Mouse (Mus musculus): ENCODE data around the gene Nmbr. TPM values are rescaled to one million over a fixed set of nuclear protein-coding genes. Genes with fewer than 3 reads are reported as not detected.

Nmbr gene
- polyA plus RNA-seq (2014; fragmentation: Nextera tagmentation; extraction: Ambion mirVana): 0.25 and 0.46 TPM in 2 replicates

GRCm38 (mm10) chr10:14705072-14706066 lies at the start of gene Nmbr, which contains the start of gene Vta1:
TSS of gene Nmbr (plus strand) at chr10:14705591.
TSS of gene Vta1 (minus strand) at chr10:14705560.
- 0% methylated on average over 30 of the region's 50 CpGs for WGBS
- no peaks in the 10 kb centered on the region for H3K36me3 ChIP-seq (ENCODE audit: control insufficient read depth, insufficient read depth, low read length)

DNA sequence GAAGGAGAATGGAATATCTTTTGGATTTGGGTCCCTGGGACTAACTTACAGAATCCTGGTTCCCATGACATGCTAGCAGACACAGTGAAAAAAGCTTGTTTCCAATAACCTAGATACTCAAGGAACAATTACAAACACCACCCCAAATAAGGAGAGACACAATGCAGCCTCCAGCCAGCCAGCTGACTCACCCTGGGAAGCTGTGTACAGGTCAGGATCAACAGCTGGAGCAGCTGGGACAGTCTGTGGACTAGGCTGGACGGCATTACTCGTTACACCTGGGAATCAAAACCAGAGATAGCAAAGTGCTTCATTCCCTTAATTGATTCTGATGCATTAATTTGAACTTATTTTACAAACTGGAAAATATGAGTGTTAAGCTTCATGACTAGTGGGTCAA lies 44.5 kb upstream of the Nmbr start:
- no peaks in the 10 kb centered on the region for H3K4me1 ChIP-seq (ENCODE audit: control insufficient read depth, insufficient read depth, low read length)

More at GRCm38 (mm10) chr10:14705072-14706066, at the start of gene Nmbr, which contains the start of gene Vta1:
- H3K4me3 ChIP-seq (ENCODE audit: low read depth, low read length): peak within 1 kb of the TSS; percentile 69
- ATAC-seq (ENCODE audit: low read depth) (peak; percentile 98), DNase-seq (ENCODE audit: low spot score) (peak; percentile 99)
- peak within 1 kb of the TSS; percentile 81 for H3K9ac ChIP-seq (ENCODE audit: low read depth, low read length)
- peak within 1 kb of the TSS; percentile 67 for H3K4me2 ChIP-seq (ENCODE audit: low read depth, low read length)
- no peaks in the 10 kb centered on the region for H3K27me3 ChIP-seq (replicated peaks; ENCODE audit: control insufficient read depth, insufficient read depth, low read length)
- 0 out of 2 replicates have a peak, but pooled peaks cover 4% of the 10 kb centered on the region for H3K9me3 ChIP-seq (ENCODE audit: control insufficient read depth, low read length)
- peak within 1 kb of the TSS; percentile 35; the same call in 1 of the 2 replicates for H3K27ac ChIP-seq (replicated peaks; ENCODE audit: low read depth, low read length)
- H3K4me1 ChIP-seq (ENCODE audit: control insufficient read depth, insufficient read depth, low read length): peaks cover 14% of the 10 kb centered on the region

DNA sequence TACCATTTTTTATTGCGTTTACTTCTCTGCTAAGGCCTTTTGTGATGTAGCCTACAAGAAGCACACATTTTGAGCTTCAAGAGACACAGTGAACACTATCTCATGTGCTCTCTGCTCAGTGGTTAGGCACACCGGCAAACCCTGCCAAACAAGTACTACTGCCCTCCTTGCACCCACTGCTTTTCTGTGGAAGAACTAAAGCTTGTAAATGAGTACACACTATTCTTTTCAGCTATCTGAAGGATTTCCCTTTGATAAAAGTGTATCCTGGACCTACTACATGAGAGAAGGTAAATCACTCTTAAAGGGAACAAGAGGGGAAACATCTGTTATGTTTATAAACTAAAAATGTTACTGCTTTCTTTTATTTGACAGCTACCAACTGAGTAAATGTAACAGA lies 39.2 kb upstream of the Nmbr start:
- Histone ChIP-seq H3K4me3 (ENCODE audit: low read depth, low read length) (no peak overlapping the region), H3K4me1 (ENCODE audit: control insufficient read depth, insufficient read depth, low read length) (no peaks in the 10 kb centered on the region), H3K9me3 (ENCODE audit: control insufficient read depth, low read length) (no peaks in the 10 kb centered on the region), H3K4me2 (ENCODE audit: low read depth, low read length) (no peak overlapping the region), H3K27ac (replicated peaks; ENCODE audit: low read depth, low read length) (no peak overlapping the region), H3K36me3 (ENCODE audit: control insufficient read depth, insufficient read depth, low read length) (peaks cover 42% of the 10 kb centered on the region), H3K27me3 (replicated peaks; ENCODE audit: control insufficient read depth, insufficient read depth, low read length) (no peaks in the 10 kb centered on the region), H3K9ac (ENCODE audit: low read depth, low read length) (no peak overlapping the region)
- DNase-seq (ENCODE audit: low spot score): no peak
- ATAC-seq (ENCODE audit: low read depth): no peak
- 93% methylated on average over 2 of the region's 2 CpGs for WGBS

More for the DNA sequence above, 44.5 kb upstream of the Nmbr start:
- Histone ChIP-seq H3K9ac (ENCODE audit: low read depth, low read length) (no peak overlapping the region), H3K27me3 (replicated peaks; ENCODE audit: control insufficient read depth, insufficient read depth, low read length) (no peaks in the 10 kb centered on the region), H3K9me3 (ENCODE audit: control insufficient read depth, low read length) (no peaks in the 10 kb centered on the region), H3K36me3 (ENCODE audit: control insufficient read depth, insufficient read depth, low read length) (peaks cover 26% of the 10 kb centered on the region), H3K4me2 (ENCODE audit: low read depth, low read length) (no peak overlapping the region), H3K4me3 (ENCODE audit: low read depth, low read length) (no peak overlapping the region), H3K27ac (replicated peaks; ENCODE audit: low read depth, low read length) (no peak overlapping the region)
- WGBS: 85% methylated on average over 2 of the region's 2 CpGs
- DNase-seq (ENCODE audit: low spot score): no peak
- no peak for ATAC-seq (ENCODE audit: low read depth)

GRCm38 (mm10) chr10:14685663-14686062 lies 19.7 kb upstream of the Nmbr start:
- Histone ChIP-seq H3K9me3 (ENCODE audit: control insufficient read depth, low read length) (no peaks in the 10 kb centered on the region), H3K4me3 (ENCODE audit: low read depth, low read length) (no peak overlapping the region), H3K27me3 (replicated peaks; ENCODE audit: control insufficient read depth, insufficient read depth, low read length) (no peaks in the 10 kb centered on the region), H3K9ac (ENCODE audit: low read depth, low read length) (no peak overlapping the region), H3K36me3 (ENCODE audit: control insufficient read depth, insufficient read depth, low read length) (peaks cover 18% of the 10 kb centered on the region), H3K27ac (replicated peaks; ENCODE audit: low read depth, low read length) (no peak overlapping the region), H3K4me1 (ENCODE audit: control insufficient read depth, insufficient read depth, low read length) (no peaks in the 10 kb centered on the region), H3K4me2 (ENCODE audit: low read depth, low read length) (no peak overlapping the region)
- no peak for ATAC-seq (ENCODE audit: low read depth)
- no peak for DNase-seq (ENCODE audit: low spot score)
- WGBS: 98% methylated on average over 1 of the region's 1 CpGs

DNA sequence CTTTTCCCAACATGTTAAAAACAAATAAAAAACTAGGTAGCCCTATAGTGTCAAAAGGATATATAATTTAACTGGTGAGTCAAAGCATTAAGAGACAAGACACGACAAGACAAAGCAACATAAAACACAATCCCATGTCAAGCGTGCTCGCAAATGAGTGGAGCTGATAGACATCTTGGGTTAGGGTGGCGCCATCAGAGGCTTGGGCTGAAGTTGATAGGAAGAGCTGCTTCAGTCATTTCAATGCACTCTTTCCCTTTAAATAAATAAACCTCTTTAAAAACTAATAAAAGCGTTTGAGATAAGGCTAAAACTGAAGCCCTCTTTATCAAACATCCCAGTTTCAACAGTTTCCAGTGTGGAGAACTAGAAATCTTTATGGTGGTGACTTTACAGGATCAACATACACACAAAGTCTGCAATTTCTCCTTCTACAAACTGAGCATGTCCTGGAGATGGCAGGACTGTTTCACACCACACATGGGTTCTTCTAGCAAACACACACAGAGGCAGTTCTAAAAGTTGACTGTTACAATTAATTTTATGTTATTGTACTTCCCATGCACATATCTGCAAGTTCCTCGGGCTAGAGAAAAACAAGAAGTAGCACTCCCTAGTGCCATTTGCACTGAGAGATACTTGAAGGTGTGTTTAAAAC lies 16.5 kb upstream of the Nmbr start:
- DNase-seq (ENCODE audit: low spot score) (no peak), ATAC-seq (ENCODE audit: low read depth) (no peak)
- Histone ChIP-seq H3K9ac (ENCODE audit: low read depth, low read length) (no peak overlapping the region), H3K4me3 (ENCODE audit: low read depth, low read length) (no peak overlapping the region), H3K9me3 (ENCODE audit: control insufficient read depth, low read length) (no peaks in the 10 kb centered on the region), H3K4me2 (ENCODE audit: low read depth, low read length) (no peak overlapping the region), H3K36me3 (ENCODE audit: control insufficient read depth, insufficient read depth, low read length) (peaks cover 15% of the 10 kb centered on the region), H3K27ac (replicated peaks; ENCODE audit: low read depth, low read length) (no peak overlapping the region), H3K4me1 (ENCODE audit: control insufficient read depth, insufficient read depth, low read length) (no peaks in the 10 kb centered on the region), H3K27me3 (replicated peaks; ENCODE audit: control insufficient read depth, insufficient read depth, low read length) (no peaks in the 10 kb centered on the region)
- 91% methylated on average over 6 of the region's 6 CpGs for WGBS

DNA sequence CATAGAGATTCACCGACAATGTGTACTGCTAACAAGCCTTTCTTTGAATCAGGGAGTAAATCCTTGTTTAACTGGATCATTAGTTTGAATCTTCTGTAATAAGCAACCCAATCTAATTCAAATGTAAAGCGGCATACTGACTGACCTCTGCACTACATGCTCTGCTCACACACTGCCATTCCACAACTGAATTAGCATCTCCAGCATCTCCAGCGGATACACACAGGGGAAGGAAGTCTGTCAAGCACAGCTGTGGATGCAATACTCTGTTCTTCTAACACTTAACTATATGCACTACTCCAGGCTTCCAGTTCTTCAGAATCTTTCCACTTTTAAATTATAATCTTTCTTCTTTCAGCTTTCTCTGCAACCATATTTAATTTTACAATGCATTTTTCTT lies 15.0 kb upstream of the Nmbr start:
- Histone ChIP-seq H3K36me3 (ENCODE audit: control insufficient read depth, insufficient read depth, low read length) (peaks cover 15% of the 10 kb centered on the region), H3K9me3 (ENCODE audit: control insufficient read depth, low read length) (no peaks in the 10 kb centered on the region), H3K27ac (replicated peaks; ENCODE audit: low read depth, low read length) (no peak overlapping the region), H3K4me2 (ENCODE audit: low read depth, low read length) (no peak overlapping the region), H3K9ac (ENCODE audit: low read depth, low read length) (no peak overlapping the region), H3K4me1 (ENCODE audit: control insufficient read depth, insufficient read depth, low read length) (no peaks in the 10 kb centered on the region), H3K4me3 (ENCODE audit: low read depth, low read length) (no peak overlapping the region), H3K27me3 (replicated peaks; ENCODE audit: control insufficient read depth, insufficient read depth, low read length) (no peaks in the 10 kb centered on the region)
- DNase-seq (ENCODE audit: low spot score): no peak
- WGBS: 88% methylated on average over 3 of the region's 3 CpGs
- no peak for ATAC-seq (ENCODE audit: low read depth)

DNA sequence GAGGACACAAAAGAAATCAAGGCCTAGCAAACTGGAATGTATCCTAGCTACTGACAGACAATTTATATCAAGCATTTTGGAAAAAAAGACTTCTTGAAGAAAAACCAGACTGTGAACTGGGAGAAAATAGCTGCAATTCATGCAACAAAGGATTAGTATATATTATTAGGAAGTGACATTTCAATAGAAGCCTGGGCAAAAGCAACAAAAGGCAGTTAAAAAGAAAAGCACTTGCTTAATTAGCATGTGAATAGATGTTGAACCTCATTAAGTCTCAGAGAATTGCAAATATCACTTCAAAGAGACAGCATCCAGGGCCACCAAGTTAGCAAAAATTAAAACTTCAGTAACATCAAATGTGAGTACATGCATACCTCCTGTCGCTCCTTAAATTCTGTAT lies 2.2 kb upstream of the Nmbr start:
- ATAC-seq (ENCODE audit: low read depth): no peak
- no peak for DNase-seq (ENCODE audit: low spot score)
- H3K36me3 ChIP-seq (ENCODE audit: control insufficient read depth, insufficient read depth, low read length): no peaks in the 10 kb centered on the region
- H3K27ac ChIP-seq (replicated peaks; ENCODE audit: low read depth, low read length): no peak overlapping the region
- H3K4me3 ChIP-seq (ENCODE audit: low read depth, low read length): no peak overlapping the region
- no peaks in the 10 kb centered on the region for H3K27me3 ChIP-seq (replicated peaks; ENCODE audit: control insufficient read depth, insufficient read depth, low read length)
- peaks cover 14% of the 10 kb centered on the region for H3K4me1 ChIP-seq (ENCODE audit: control insufficient read depth, insufficient read depth, low read length)
- H3K9me3 ChIP-seq (ENCODE audit: control insufficient read depth, low read length): 0 out of 2 replicates have a peak, but pooled peaks cover 4% of the 10 kb centered on the region
- 74% methylated on average over 1 of the region's 1 CpGs for WGBS
- 0 out of 2 replicates have a peak overlapping the region, but pooled peaks have one; percentile 67 for H3K4me2 ChIP-seq (ENCODE audit: low read depth, low read length)
- no peak overlapping the region for H3K9ac ChIP-seq (ENCODE audit: low read depth, low read length)

- no peak for DNase-seq (ENCODE audit: low spot score)
- H3K9ac ChIP-seq (ENCODE audit: low read depth, low read length): no peak overlapping the region
- no peak overlapping the region for H3K27ac ChIP-seq (replicated peaks; ENCODE audit: low read depth, low read length)
- peak overlapping the region; percentile 69 for H3K4me3 ChIP-seq (ENCODE audit: low read depth, low read length)
- peaks cover 14% of the 10 kb centered on the region for H3K4me1 ChIP-seq (ENCODE audit: control insufficient read depth, insufficient read depth, low read length)
- H3K9me3 ChIP-seq (ENCODE audit: control insufficient read depth, low read length): 0 out of 2 replicates have a peak, but pooled peaks cover 4% of the 10 kb centered on the region
- no peak for ATAC-seq (ENCODE audit: low read depth)
- H3K4me2 ChIP-seq (ENCODE audit: low read depth, low read length): peak overlapping the region; percentile 67
- WGBS: 69% methylated on average over 4 of the region's 4 CpGs
- H3K27me3 ChIP-seq (replicated peaks; ENCODE audit: control insufficient read depth, insufficient read depth, low read length): no peaks in the 10 kb centered on the region
- no peaks in the 10 kb centered on the region for H3K36me3 ChIP-seq (ENCODE audit: control insufficient read depth, insufficient read depth, low read length)
Observed at GRCm38 (mm10) chr10:14703830-14704420, 1.5 kb upstream of the Nmbr start.
